Comparison of ENCODE assay signal across 25 mouse cellular contexts in the genomic region with DNA sequence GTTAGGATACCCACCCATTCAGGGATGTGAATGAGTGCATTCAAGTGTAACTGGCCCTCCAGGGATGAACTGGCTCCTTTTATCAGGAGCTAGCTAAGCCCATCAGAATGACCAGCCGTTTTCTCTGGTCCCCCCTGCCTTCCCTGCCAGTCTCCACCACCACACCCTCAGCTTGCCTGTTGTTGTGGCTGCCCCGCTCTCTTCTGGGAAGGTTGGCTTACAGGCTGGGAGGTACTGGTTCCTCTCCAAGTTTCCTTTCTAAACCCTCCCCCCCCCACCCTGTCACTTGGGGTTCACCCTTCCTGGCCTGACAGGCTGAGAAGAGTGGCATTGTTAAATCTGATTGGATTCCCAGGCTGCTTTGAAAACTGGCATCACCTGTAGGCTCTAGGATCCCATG. TPM values are rescaled to one million over a fixed set of nuclear protein-coding genes. Genes with fewer than 3 reads are reported as not detected.
DNase-seq lines count a peak whose midpoint lies in the region; ATAC-seq and TF ChIP-seq lines count a peak whose summit lies in the region.
"Had no signal": no experiment of that assay in that cellular context is flagged by ENCODE, and none has a peak within 500 bp of the region (broad histone marks: within the 10 kb centered on the region; RNA-seq: fewer than 3 reads in every experiment).

No protein-coding gene starts in this region.

- H3K9ac ChIP-seq in forebrain, embryonic 14.5 days (ENCODE audit: low read length), result no peak overlapping the region
- H3K9ac ChIP-seq: embryonic facial prominence, embryonic 13.5 days; embryonic facial prominence, embryonic 15.5 days; forebrain, embryonic 15.5 days had no signal

- ATAC-seq in forebrain, embryonic 14.5 days, result no peak
- ATAC-seq: activated CD4-positive, CD25-positive, alpha-beta regulatory T cell, adult 4 months; CD4-positive, CD25-positive, alpha-beta regulatory T cell, adult 4 months; forebrain, embryonic 15.5 days; Patski had no signal

- no peaks in the 10 kb centered on the region for H3K27me3 ChIP-seq in forebrain, embryonic 10.5 days (ENCODE audit: poor library complexity, severe bottlenecking)
- no peaks in the 10 kb centered on the region for H3K27me3 ChIP-seq in forebrain, embryonic 14.5 days (replicated peaks; ENCODE audit: control insufficient read depth, insufficient read depth, low read length)
- H3K27me3 ChIP-seq: embryonic facial prominence, embryonic 13.5 days; embryonic facial prominence, embryonic 15.5 days; forebrain, embryonic 15.5 days; Patski had no signal

- peaks cover 55% of the 10 kb centered on the region for H3K36me3 ChIP-seq in forebrain, embryonic 10.5 days (replicated peaks)
- peaks cover 23% of the 10 kb centered on the region for H3K36me3 ChIP-seq in forebrain, embryonic 14.5 days (ENCODE audit: control insufficient read depth, insufficient read depth, low read length)

- no peak for DNase-seq in forebrain, embryonic 10.5 days (ENCODE audit: extremely low spot score, low spot score)
- no peak for DNase-seq in forebrain, embryonic 14.5 days (ENCODE audit: low spot score)
- DNase-seq in gastrocnemius, adult 2 months, result no peak
- DNase-seq in gastrocnemius, postnatal 10 days, result no peak
- DNase-seq in retina, postnatal 1 day, result peak; percentile 29
- no peak for DNase-seq in retina, embryonic 14.5 days (ENCODE audit: low spot score)
- DNase-seq: adrenal gland, adult 8-10 months; adrenal gland, postnatal 14 days; adrenal gland, postnatal 36 days; B cell, adult 2 months; cerebellum, adult 11 months; cerebellum, adult 18-20 months; cerebellum, adult 8-10 months; cerebellum, adult 9-11 months; cerebellum, postnatal 14 days; cerebellum, postnatal 36 days; embryo, embryonic 11 days had no signal

- no peak for TF ChIP-seq CTCF in gastrocnemius, adult 2 months (IDR thresholded peaks at IDR 0.05)

- peak overlapping the region; percentile 58; the same call in 1 of the 2 replicates for H3K27ac ChIP-seq in forebrain, embryonic 10.5 days
- H3K27ac ChIP-seq in forebrain, embryonic 14.5 days (ENCODE audit: low read depth, low read length), result no peak overlapping the region
- H3K27ac ChIP-seq in gastrocnemius, adult 2 months, result peak overlapping the region; percentile 54; the same call in 1 of the 2 replicates
- H3K27ac ChIP-seq: embryonic facial prominence, embryonic 13.5 days; embryonic facial prominence, embryonic 15.5 days; forebrain, embryonic 15.5 days had no signal

- H3K4me1 ChIP-seq in forebrain, embryonic 10.5 days, result peaks cover 6% of the 10 kb centered on the region
- H3K4me1 ChIP-seq in forebrain, embryonic 14.5 days (ENCODE audit: control insufficient read depth, insufficient read depth, low read length), result no peaks in the 10 kb centered on the region
- H3K4me1 ChIP-seq: embryonic facial prominence, embryonic 13.5 days; forebrain, embryonic 15.5 days had no signal

- 37% methylated on average over 2 of the region's 2 CpGs for WGBS in forebrain, embryonic 10.5 days
- 24% methylated on average over 2 of the region's 2 CpGs for whole genome bisulfite sequencing in forebrain, embryonic 14.5 days

- no peak overlapping the region for H3K4me3 ChIP-seq in forebrain, embryonic 10.5 days
- H3K4me3 ChIP-seq in forebrain, embryonic 14.5 days (ENCODE audit: low read depth, low read length), result no peak overlapping the region
- H3K4me3 ChIP-seq in gastrocnemius, adult 2 months, result no peak overlapping the region
- H3K4me3 ChIP-seq: embryonic facial prominence, embryonic 13.5 days; embryonic facial prominence, embryonic 15.5 days; erythroblast, embryonic 14.5 days; forebrain, embryonic 15.5 days had no signal

- no peak overlapping the region for H3K4me2 ChIP-seq in forebrain, embryonic 14.5 days (ENCODE audit: low read length)
- H3K4me2 ChIP-seq: embryonic facial prominence, embryonic 13.5 days; embryonic facial prominence, embryonic 15.5 days; forebrain, embryonic 15.5 days had no signal

- no peaks in the 10 kb centered on the region for H3K9me3 ChIP-seq in forebrain, embryonic 10.5 days
- no peaks in the 10 kb centered on the region for H3K9me3 ChIP-seq in forebrain, embryonic 14.5 days (replicated peaks; ENCODE audit: control insufficient read depth, low read length)
- H3K9me3 ChIP-seq: embryonic facial prominence, embryonic 13.5 days; embryonic facial prominence, embryonic 15.5 days; forebrain, embryonic 15.5 days; G1E had no signal

- intact Hi-C loops in gastrocnemius, adult 2 months (cut with DNase I), result no loop called here

RNA-seq across cellular contexts. Expression of gene Gramd4, which starts 40.4 kb away (rescaled TPM):
- polyA plus RNA-seq in forebrain, embryonic 10.5 days (2016; fragmentation: Nextera tagmentation; extraction: Ambion mirVana), result 13.9 and 16.2 TPM in 2 replicates
- polyA plus RNA-seq in forebrain, embryonic 14.5 days (2014; fragmentation: Nextera tagmentation; extraction: Ambion mirVana), result 20.7 and 28.0 TPM in 2 replicates
- 10 to 100 TPM in 1 of 2 experiments, 1 to 10 TPM in 1; 5.8 to 11.4 TPM for total RNA-seq in gastrocnemius, adult 2 months (2021)
- 10 to 100 TPM; 11.4 to 11.5 TPM for total RNA-seq in gastrocnemius, postnatal 10 days (2021)
